Mouse (Mus musculus) midbrain, embryonic 14.5 days (tissue): ENCODE results near the gene Npb. TPM values are rescaled to one million over a fixed set of nuclear protein-coding genes. Genes with fewer than 3 reads are reported as not detected.
A peak's percentile ranks its signal among the peaks of the same experiment; 100 is the strongest.

Experiments
- ATAC-seq: fragments of 200-750 bp; cut with Nextera tagmentation; 2 replicates; pipeline ENCODE4 v1.8.0; 2017; ENCODE audit warnings: moderate number of reproducible peaks, moderate library complexity; ENCODE audit not compliant: low FRiP score, low TSS enrichment
- DNase-seq: peaks from one replicate; pipeline ENCODE4 v3.0.0-alpha.2; 2015
- H3K27ac ChIP-seq: fragments of 300-500 bp; sonication (generic); replicated peaks from 2 replicates; pipeline ENCODE4 v1.5.1; 2014; ENCODE audit warnings: mild to moderate bottlenecking, low read depth, low read length, moderate library complexity
- H3K27me3 ChIP-seq: fragments of 300-500 bp; sonication (generic); 2 replicates; pipeline ENCODE4 v1.6.1; 2014; ENCODE audit warnings: low read length, control low read depth, mixed read lengths; ENCODE audit not compliant: control insufficient read depth, insufficient read depth
- H3K36me3 ChIP-seq: fragments of 300-500 bp; sonication (generic); 2 replicates; pipeline ENCODE4 v1.6.1; 2014; ENCODE audit warnings: low read length, control low read depth; ENCODE audit not compliant: control insufficient read depth, insufficient read depth
- H3K4me1 ChIP-seq: fragments of 300-500 bp; sonication (generic); 2 replicates; pipeline ENCODE4 v1.6.1; 2014; ENCODE audit warnings: mild to moderate bottlenecking, antibody characterized with exemption, low read length, control low read depth; ENCODE audit not compliant: control insufficient read depth, insufficient read depth
- H3K4me2 ChIP-seq: fragments of 300-500 bp; sonication (generic); 2 replicates; pipeline ENCODE4 v1.6.1; 2014; ENCODE audit warnings: mild to moderate bottlenecking, low read length, moderate library complexity
- H3K4me3 ChIP-seq: fragments of 300-500 bp; sonication (generic); replicated peaks from 2 replicates; pipeline ENCODE4 v1.5.1; 2014; ENCODE audit warnings: low read depth, low read length
- H3K9ac ChIP-seq: fragments of 300-500 bp; sonication (generic); replicated peaks from 2 replicates; pipeline ENCODE4 v1.6.1; 2014; ENCODE audit warnings: mild to moderate bottlenecking, low read length, moderate library complexity
- H3K9me3 ChIP-seq: fragments of 300-500 bp; sonication (generic); 2 replicates; pipeline ENCODE4 v1.6.1; 2016; ENCODE audit warnings: low read length, control low read depth, mixed read lengths; ENCODE audit not compliant: control insufficient read depth
- WGBS: fragments of 180-500 bp; shearing (Covaris S2); extraction: QIAGEN DNeasy Blood & Tissue Kit; methylation state at CpG from one replicate; pipeline ENCODE4 v1.1.7; 2014; 5-methylcytosine and 5-hydroxymethylcytosine counted together
- polyA plus RNA-seq: library from polyadenylated mRNA; unstranded; fragments of >200 nt; fragmentation: Nextera tagmentation; extraction: Ambion mirVana; gene quantifications from 2 replicates; pipeline ENCODE4 v1.2.1, GENCODE M21; 2014

Gene Npb
- polyA plus RNA-seq, 1 experiment from 2014 or later, result 0.82 TPM

DNA sequence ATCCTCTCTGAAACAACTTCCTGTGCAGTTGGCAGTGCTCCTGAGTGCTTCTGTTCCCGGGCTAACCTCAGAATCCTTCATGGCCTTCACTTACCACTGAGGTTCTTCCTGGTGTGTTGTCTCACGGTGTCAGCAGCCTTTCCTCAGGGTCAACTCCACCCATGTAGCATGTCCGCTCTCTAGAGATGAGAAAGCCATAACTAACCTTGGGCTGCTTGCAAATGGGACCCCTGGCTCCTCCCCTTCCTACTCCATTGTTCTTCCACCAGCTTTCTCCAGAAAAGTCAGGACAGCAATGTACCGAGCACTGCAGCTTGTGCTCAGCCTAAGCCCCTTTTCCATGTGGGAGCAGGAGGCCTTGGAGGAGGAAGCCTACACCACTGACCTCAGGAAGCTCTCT lies 1.5 kb upstream of the Npb start:
- peaks cover 78% of the 10 kb centered on the region for H3K36me3 ChIP-seq
- H3K9me3 ChIP-seq, result no peaks in the 10 kb centered on the region
- no peak overlapping the region for H3K4me2 ChIP-seq
- H3K9ac ChIP-seq, result no peak overlapping the region
- DNase-seq (no peak), ATAC-seq (no peak)
- H3K4me1 ChIP-seq, result no peaks in the 10 kb centered on the region
- no peak overlapping the region for H3K27ac ChIP-seq
- H3K4me3 ChIP-seq, result no peak overlapping the region
- WGBS, result 81% methylated on average over 4 of the region's 4 CpGs
- no peaks in the 10 kb centered on the region for H3K27me3 ChIP-seq

DNA sequence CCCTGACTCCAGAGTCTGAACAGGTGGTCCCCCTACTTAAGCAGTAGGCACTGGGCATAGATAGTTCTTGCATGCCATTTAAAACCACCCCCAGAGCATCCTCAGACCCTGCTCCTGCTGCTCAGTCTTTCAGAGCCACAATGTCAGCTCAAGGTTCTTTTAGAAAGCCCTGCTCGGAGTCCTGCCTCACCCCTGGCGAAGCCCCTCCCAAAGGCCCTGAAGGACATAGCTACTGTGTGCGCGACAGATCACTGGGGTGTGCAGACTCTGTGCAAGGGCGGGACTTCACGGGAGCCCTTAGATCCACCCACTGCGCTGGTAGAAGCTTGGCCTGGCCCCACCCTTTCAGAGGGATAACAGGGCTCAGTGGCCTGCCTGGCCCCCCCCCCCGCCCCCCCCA lies 973 bp downstream of the Npb start:
- H3K4me2 ChIP-seq, result no peak overlapping the region

DNA sequence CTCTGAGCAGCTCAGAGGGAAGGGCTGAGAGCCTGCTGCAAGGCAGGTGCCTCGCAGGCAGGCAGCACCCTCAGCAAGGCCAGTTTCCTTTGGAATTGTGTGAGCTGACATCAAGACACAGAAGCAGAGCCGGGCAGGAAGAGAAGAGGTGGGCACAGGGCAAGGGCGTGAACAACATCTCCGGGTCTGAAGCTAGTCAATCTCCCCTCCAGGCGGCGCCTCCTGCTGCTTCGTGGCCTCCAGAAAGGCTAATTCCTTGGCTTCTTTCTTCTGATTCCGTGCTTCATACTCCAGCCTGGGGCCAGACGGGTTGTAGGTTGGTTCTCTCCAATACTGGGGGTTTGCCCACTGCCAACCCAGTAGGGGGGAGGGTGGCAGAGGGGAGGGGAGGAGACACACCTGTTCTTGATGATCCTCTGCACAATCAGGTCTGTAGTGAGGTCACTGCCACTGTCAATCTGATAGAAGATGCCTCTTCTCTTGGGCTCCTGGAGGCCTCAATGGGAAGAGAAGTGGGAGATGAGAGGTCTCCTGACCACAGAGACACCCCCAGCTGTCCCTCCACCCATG lies 2.3 kb downstream of the Npb start:
- no peaks in the 10 kb centered on the region for H3K9me3 ChIP-seq
- ATAC-seq (no peak), DNase-seq (no peak)
- no peak overlapping the region for H3K4me3 ChIP-seq
- no peak overlapping the region for H3K27ac ChIP-seq
- H3K27me3 ChIP-seq, result no peaks in the 10 kb centered on the region
- H3K36me3 ChIP-seq, result peaks cover 71% of the 10 kb centered on the region
- no peaks in the 10 kb centered on the region for H3K4me1 ChIP-seq
- H3K9ac ChIP-seq, result no peak overlapping the region
- H3K4me2 ChIP-seq, result no peak overlapping the region
- WGBS, result 83% methylated on average over 9 of the region's 9 CpGs

More for the DNA sequence above, 973 bp downstream of the Npb start:
- no peak for ATAC-seq
- H3K4me1 ChIP-seq, result no peaks in the 10 kb centered on the region
- peaks cover 80% of the 10 kb centered on the region for H3K36me3 ChIP-seq
- H3K27me3 ChIP-seq, result no peaks in the 10 kb centered on the region
- no peak overlapping the region for H3K27ac ChIP-seq
- no peak overlapping the region for H3K4me3 ChIP-seq
- no peak overlapping the region for H3K9ac ChIP-seq
- H3K9me3 ChIP-seq, result no peaks in the 10 kb centered on the region
- DNase-seq, result no peak
- WGBS, result 32% methylated on average over 8 of the region's 8 CpGs

DNA sequence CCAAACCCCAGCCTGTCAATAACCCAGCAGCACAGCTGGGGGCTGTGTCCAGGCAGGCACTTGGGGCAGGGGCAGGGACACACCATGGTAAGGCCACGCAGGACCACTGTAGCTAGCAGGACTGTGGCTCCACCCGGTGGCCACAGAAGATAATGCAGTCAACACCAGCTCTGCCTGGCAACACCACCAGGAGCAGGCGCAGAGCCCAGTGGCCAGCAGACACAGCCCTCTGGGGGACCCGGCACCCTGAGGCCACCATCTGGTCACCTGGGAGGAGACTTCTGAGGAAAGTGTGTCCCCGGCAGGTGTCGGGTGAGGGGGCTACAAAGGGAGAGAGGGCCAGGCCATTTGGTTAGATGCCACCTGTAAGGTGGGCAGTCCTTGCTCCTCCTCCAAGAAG lies 4.5 kb downstream of the Npb start:
- Histone ChIP-seq H3K9ac (no peak overlapping the region), H3K27me3 (no peaks in the 10 kb centered on the region), H3K36me3 (peaks cover 54% of the 10 kb centered on the region), H3K27ac (no peak overlapping the region), H3K4me1 (peaks cover 7% of the 10 kb centered on the region), H3K4me2 (no peak overlapping the region), H3K4me3 (no peak overlapping the region), H3K9me3 (no peaks in the 10 kb centered on the region)
- ATAC-seq, result 0 out of 2 replicates have a peak, but pooled peaks have one; percentile 21
- DNase-seq, result peak; percentile 74
- WGBS, result 49% methylated on average over 6 of the region's 6 CpGs

DNA sequence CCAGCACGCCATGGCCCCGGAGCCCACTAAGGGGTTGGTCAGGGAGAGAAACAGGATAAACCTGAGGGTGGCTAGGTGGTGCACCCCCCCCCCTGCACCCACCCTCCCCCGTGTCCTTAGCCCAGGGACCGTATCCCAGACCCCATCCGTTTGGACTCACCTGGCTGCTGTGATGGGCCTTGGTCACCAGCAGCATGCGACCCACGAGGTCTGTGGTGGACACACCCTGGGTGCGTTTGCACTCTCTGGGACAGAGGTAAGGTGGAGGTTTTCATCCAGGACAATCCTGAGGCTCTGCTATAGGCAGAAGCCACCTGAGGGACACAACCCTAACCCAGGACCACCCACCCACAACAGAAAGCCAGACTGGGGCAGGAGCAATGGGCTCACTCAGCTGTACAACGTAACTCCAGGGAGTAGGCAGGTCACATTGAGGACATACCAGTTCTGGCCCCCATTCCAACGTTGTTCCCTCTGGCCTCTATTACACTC lies 5.2 kb downstream of the Npb start:
- Histone ChIP-seq H3K27me3 (no peaks in the 10 kb centered on the region), H3K4me3 (no peak overlapping the region), H3K9me3 (no peaks in the 10 kb centered on the region), H3K27ac (no peak overlapping the region), H3K9ac (no peak overlapping the region), H3K4me1 (peaks cover 7% of the 10 kb centered on the region), H3K4me2 (no peak overlapping the region), H3K36me3 (peaks cover 59% of the 10 kb centered on the region)
- ATAC-seq (no peak), DNase-seq (no peak)
- WGBS, result 90% methylated on average over 10 of the region's 10 CpGs

DNA sequence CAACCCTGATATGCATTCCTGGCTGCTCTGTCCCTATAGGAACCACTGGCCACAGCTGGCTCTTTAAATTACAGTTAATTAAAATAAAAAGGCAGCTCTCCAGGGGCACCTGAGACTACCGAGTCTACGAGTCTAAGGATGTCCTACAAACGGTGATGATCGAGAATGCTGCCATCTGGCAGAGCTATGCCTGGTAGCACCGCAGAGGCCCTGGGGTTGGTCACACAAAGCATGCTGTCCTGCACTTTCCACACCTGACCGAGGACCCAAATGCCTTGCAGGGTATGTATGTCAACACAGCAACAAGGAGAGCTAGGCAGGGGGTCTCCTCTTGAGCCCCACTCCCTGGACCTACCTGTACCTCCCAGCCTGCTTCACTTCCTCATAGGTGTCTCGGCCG lies 5.7 kb downstream of the Npb start:
- peaks cover 7% of the 10 kb centered on the region for H3K4me1 ChIP-seq
- H3K4me3 ChIP-seq, result no peak overlapping the region
- H3K4me2 ChIP-seq, result no peak overlapping the region
- DNase-seq, result no peak
- no peak overlapping the region for H3K27ac ChIP-seq
- WGBS, result 85% methylated on average over 8 of the region's 8 CpGs
- H3K36me3 ChIP-seq, result peaks cover 64% of the 10 kb centered on the region
- H3K9me3 ChIP-seq, result no peaks in the 10 kb centered on the region
- no peaks in the 10 kb centered on the region for H3K27me3 ChIP-seq
- ATAC-seq, result no peak
- H3K9ac ChIP-seq, result no peak overlapping the region

DNA sequence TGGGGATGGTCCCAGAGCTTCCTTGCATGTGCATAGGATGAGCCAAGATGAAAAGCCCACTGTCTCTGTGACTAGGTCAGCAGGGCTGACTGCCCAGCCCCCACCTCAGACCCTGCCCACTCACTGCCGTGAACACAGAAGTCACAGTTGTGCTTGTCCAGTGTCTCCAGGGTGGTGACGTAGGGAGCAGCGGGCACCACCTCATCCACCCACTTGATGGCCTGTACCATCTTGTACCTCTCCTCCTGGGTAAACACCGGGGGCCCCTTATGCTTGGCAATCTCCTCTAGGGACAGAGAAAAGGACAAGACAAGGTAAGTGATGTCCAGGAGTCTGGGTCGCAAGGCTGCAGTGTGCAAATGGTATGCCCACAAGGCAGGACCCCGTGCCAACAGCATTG lies 6.9 kb downstream of the Npb start:
- H3K27me3 ChIP-seq, result no peaks in the 10 kb centered on the region
- no peak overlapping the region for H3K4me3 ChIP-seq
- WGBS, result 93% methylated on average over 6 of the region's 6 CpGs
- ATAC-seq (no peak), DNase-seq (no peak)
- peaks cover 7% of the 10 kb centered on the region for H3K4me1 ChIP-seq
- H3K9me3 ChIP-seq, result no peaks in the 10 kb centered on the region
- peaks cover 65% of the 10 kb centered on the region for H3K36me3 ChIP-seq
- H3K9ac ChIP-seq, result no peak overlapping the region
- H3K4me2 ChIP-seq, result no peak overlapping the region
- no peak overlapping the region for H3K27ac ChIP-seq

DNA sequence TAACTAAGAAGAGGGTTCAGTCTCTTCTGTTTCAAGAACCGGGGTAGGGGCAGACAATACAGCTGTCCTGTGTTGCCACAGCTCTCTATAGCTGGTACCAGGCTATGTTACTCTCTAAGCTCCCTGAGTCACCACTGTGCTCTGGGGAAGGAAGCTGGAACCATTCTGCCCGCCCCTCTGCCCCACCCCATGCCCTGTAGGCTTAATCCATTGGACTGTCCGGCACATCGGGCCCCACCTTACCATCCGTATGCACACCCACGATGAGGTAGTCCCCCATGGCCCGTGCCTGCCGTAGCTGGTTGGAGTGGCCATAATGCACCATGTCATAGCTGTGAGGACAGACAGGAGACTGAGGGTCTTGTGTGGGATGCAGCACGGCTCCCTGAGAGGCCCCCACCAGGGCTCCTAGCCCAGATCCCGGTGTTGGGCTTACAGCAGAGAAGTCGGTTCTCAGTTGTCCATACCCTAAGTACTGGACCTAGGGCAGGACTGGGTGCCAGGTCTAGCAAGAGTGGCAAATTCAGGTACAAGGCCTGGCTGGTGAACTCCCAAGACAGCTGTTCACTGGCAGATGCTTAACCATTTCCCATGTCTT lies 7.4 kb downstream of the Npb start:
- H3K4me3 ChIP-seq, result no peak overlapping the region

DNA sequence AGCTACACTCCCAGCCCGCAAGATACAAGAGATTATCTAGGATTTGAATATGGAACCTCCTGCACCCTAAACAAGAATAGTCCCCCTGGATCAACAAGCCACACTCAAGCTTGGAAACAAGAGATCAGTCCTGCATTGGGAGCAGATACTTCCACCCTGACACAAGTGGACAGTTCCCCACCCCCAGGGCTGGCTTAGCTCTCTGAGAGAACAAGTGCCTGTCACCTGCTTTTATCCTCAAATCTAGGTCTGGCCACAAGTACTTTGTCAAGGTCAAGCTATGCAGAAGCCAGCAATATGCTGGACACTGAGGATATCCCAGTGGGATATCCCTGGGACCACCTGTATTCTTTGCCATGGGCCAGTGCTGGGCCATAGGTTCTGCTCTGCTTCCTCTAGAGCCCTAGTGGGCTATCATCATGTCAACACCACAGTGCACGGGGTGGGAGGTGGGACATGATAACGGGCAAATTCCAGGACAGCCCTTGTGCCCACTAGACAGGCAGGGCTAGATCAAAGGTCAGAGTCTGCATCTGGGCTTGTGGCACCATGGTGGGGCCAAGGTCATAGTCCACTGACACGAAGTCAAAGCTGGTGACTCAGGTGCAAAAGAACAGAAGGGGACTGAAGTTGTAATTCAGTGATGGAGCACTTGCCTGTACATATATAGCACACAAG lies 8.5 kb downstream of the Npb start:
- DNase-seq, result no peak
- no peaks in the 10 kb centered on the region for H3K27me3 ChIP-seq
- H3K4me2 ChIP-seq, result peak overlapping the region; percentile 72
- 44% methylated on average over 4 of the region's 4 CpGs for WGBS
- H3K9me3 ChIP-seq, result no peaks in the 10 kb centered on the region
- H3K36me3 ChIP-seq, result peaks cover 65% of the 10 kb centered on the region
- H3K27ac ChIP-seq, result peak overlapping the region; percentile 83
- H3K4me1 ChIP-seq, result peaks cover 7% of the 10 kb centered on the region
- peak overlapping the region; percentile 75 for H3K9ac ChIP-seq
- no peak for ATAC-seq
- H3K4me3 ChIP-seq, result peak overlapping the region; percentile 62

More for the DNA sequence above, 7.4 kb downstream of the Npb start:
- Histone ChIP-seq H3K4me2 (no peak overlapping the region), H3K9ac (no peak overlapping the region), H3K27me3 (no peaks in the 10 kb centered on the region), H3K9me3 (no peaks in the 10 kb centered on the region), H3K27ac (no peak overlapping the region), H3K36me3 (peaks cover 65% of the 10 kb centered on the region), H3K4me1 (peaks cover 7% of the 10 kb centered on the region)
- DNase-seq, result no peak
- no peak for ATAC-seq
- 89% methylated on average over 11 of the region's 11 CpGs for WGBS
